Mouse (Mus musculus): ENCODE measurements at regions not wholly inside any gene's neighbourhood (a gene's known extent, or its start where the extent isn't known, plus 50 kb on each side); places are given as distances from the start of the nearest gene placed in this dataset.
A peak's percentile ranks its signal among the peaks of the same experiment; 100 is the strongest.

DNA sequence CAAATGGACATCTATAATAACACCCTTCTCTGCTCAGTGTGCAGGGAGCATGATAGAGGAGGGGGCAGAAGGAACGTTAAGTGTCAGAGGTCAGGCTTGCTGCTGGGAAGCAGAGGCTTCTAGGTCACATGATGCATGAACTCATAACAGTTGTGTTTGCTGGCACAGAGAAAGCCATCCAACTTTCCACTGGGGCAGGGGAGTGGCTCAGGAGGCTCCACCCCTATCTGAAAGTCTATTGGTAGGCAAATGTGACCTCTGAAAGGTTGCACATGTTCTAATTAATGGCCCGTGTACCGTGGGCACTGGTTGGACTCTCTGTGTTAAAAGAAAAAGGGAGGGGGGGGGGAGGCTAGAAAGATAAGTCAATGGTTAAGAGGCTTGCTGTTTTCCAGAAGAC, 224.6 kb downstream of the Slc16a7 start:
- 73% methylated on average over 3 of the region's 3 CpGs for WGBS
- no peak overlapping the region for H3K4me2 ChIP-seq (ENCODE audit: low read depth, low read length)
- H3K9me3 ChIP-seq (replicated peaks; ENCODE audit: control insufficient read depth, low read length): no peaks in the 10 kb centered on the region
- no peaks in the 10 kb centered on the region for H3K4me1 ChIP-seq (ENCODE audit: control insufficient read depth, insufficient read depth, low read length)
- no peak overlapping the region for H3K27ac ChIP-seq (ENCODE audit: low read length)
- H3K36me3 ChIP-seq (ENCODE audit: control insufficient read depth, insufficient read depth): no peaks in the 10 kb centered on the region
- H3K9ac ChIP-seq (ENCODE audit: low read length): no peak overlapping the region
- H3K4me3 ChIP-seq (ENCODE audit: low read length): no peak overlapping the region
- no peak for ATAC-seq (replicated peaks; ENCODE audit: extremely low read depth, insufficient read depth, low FRiP score)
- H3K27me3 ChIP-seq (ENCODE audit: control insufficient read depth, insufficient read depth, low read length): no peaks in the 10 kb centered on the region

DNA sequence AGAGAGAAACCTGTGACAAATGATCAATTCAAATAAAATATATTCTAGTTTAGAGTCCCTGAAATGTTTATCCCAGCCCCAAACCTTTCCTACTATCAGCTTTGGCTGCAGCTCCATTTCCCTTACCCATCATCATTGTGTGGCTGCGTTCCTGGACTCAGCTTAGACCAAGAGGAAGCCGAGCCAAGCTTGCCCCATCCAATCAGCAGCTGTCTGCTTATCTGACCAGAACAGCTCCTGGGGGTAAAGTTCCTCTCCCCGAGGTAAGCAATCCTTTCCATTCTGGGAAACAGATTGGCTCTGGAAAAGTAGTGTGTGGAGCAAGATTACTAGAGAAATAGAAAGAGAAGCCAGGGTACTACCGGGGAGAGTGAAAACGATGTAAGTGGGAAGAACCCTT, 228.2 kb downstream of the Slc16a7 start:
- 30% methylated on average over 5 of the region's 5 CpGs for WGBS
- peak overlapping the region; percentile 24 for H3K4me2 ChIP-seq (ENCODE audit: low read depth, low read length)
- ATAC-seq (replicated peaks; ENCODE audit: extremely low read depth, insufficient read depth, low FRiP score): peak; percentile 60

DNA sequence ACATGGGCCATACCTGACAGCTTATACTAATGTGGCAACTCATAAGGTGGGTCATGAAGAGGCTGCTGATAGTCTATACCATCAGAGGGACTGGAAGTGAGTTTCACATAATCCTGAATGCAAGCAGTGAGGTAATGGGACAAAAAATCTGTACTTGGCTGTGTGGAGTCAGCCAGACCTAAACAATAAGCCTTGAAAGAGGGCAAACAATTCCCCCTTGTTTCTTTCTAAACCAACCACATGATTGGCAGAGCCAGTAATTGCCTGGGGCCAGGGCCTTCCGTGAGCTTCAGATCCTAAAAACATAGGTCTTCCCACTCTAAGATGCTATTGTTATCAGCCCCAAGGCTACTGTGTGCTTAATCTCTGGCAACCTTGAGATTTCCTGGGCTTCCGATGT, 240.5 kb downstream of the Slc16a7 start:
- H3K4me1 ChIP-seq (ENCODE audit: control insufficient read depth, insufficient read depth, low read length): no peaks in the 10 kb centered on the region
- no peak for ATAC-seq (replicated peaks; ENCODE audit: extremely low read depth, insufficient read depth, low FRiP score)
- H3K4me3 ChIP-seq (ENCODE audit: low read length): no peak overlapping the region
- 59% methylated on average over 2 of the region's 2 CpGs for WGBS
- H3K9me3 ChIP-seq (replicated peaks; ENCODE audit: control insufficient read depth, low read length): no peaks in the 10 kb centered on the region
- no peaks in the 10 kb centered on the region for H3K27me3 ChIP-seq (ENCODE audit: control insufficient read depth, insufficient read depth, low read length)
- no peak overlapping the region for H3K4me2 ChIP-seq (ENCODE audit: low read depth, low read length)
- no peak overlapping the region for H3K27ac ChIP-seq (ENCODE audit: low read length)
- H3K9ac ChIP-seq (ENCODE audit: low read length): no peak overlapping the region
- H3K36me3 ChIP-seq (ENCODE audit: control insufficient read depth, insufficient read depth): no peaks in the 10 kb centered on the region

More for the DNA sequence above, 228.2 kb downstream of the Slc16a7 start:
- Histone ChIP-seq H3K9me3 (replicated peaks; ENCODE audit: control insufficient read depth, low read length) (no peaks in the 10 kb centered on the region), H3K36me3 (ENCODE audit: control insufficient read depth, insufficient read depth) (no peaks in the 10 kb centered on the region), H3K4me1 (ENCODE audit: control insufficient read depth, insufficient read depth, low read length) (no peaks in the 10 kb centered on the region), H3K27ac (ENCODE audit: low read length) (no peak overlapping the region), H3K9ac (ENCODE audit: low read length) (no peak overlapping the region), H3K27me3 (ENCODE audit: control insufficient read depth, insufficient read depth, low read length) (no peaks in the 10 kb centered on the region), H3K4me3 (ENCODE audit: low read length) (no peak overlapping the region)

DNA sequence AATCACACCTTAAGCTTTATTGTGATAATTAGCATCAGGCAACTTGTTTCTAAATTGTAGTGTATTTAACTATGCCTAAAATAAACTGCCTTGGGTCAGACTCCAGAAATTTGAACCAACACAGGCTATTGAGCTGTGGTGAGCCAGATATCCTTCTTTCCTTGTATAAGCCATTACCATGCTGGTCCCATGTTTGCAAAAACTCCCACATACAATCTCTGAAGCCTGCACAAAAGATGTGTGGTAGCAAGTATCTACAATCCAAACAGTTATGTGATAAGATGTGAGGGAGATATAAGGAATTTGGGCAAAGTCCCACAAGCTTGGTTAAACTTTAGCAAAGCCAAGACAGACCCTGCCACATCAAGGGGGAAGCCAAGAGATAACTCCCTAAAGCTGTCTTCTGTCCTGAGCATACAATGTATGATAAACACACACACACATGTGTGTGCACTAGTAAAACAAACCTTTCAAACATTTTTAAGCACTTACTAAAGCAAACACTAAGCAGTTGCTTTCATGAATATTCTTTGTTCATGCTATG, 242.0 kb downstream of the Slc16a7 start:
- no peak overlapping the region for H3K4me3 ChIP-seq (ENCODE audit: low read length)
- ATAC-seq (replicated peaks; ENCODE audit: extremely low read depth, insufficient read depth, low FRiP score): no peak
- no peaks in the 10 kb centered on the region for H3K36me3 ChIP-seq (ENCODE audit: control insufficient read depth, insufficient read depth)
- H3K4me1 ChIP-seq (ENCODE audit: control insufficient read depth, insufficient read depth, low read length): no peaks in the 10 kb centered on the region
- no peak overlapping the region for H3K27ac ChIP-seq (ENCODE audit: low read length)
- no peaks in the 10 kb centered on the region for H3K9me3 ChIP-seq (replicated peaks; ENCODE audit: control insufficient read depth, low read length)
- H3K4me2 ChIP-seq (ENCODE audit: low read depth, low read length): no peak overlapping the region
- H3K27me3 ChIP-seq (ENCODE audit: control insufficient read depth, insufficient read depth, low read length): no peaks in the 10 kb centered on the region
- H3K9ac ChIP-seq (ENCODE audit: low read length): no peak overlapping the region

DNA sequence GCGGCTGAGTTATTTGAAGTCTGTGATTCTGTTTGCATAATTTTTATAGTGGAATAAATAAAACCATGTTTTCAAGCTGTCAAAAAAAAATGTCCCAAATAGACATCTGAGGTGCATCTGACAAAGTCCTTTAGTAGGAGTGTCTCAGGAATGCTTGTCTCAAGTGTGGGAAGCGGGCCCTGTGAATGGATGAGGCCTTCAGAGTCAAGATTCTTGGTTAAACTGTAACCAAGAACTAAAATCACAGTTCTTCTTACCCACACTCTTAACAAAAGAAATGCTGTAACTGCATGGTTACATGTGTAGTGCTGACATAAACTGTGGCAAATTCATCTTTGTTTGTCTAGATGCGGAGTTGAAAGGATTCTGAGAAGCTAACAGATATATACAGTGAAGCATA, 242.9 kb downstream of the Slc16a7 start:
- WGBS: 79% methylated on average over 3 of the region's 3 CpGs
- H3K4me1 ChIP-seq (ENCODE audit: control insufficient read depth, insufficient read depth, low read length): no peaks in the 10 kb centered on the region
- no peak overlapping the region for H3K9ac ChIP-seq (ENCODE audit: low read length)
- H3K36me3 ChIP-seq (ENCODE audit: control insufficient read depth, insufficient read depth): no peaks in the 10 kb centered on the region
- H3K4me2 ChIP-seq (ENCODE audit: low read depth, low read length): no peak overlapping the region
- no peak overlapping the region for H3K27ac ChIP-seq (ENCODE audit: low read length)
- H3K27me3 ChIP-seq (ENCODE audit: control insufficient read depth, insufficient read depth, low read length): no peaks in the 10 kb centered on the region
- no peaks in the 10 kb centered on the region for H3K9me3 ChIP-seq (replicated peaks; ENCODE audit: control insufficient read depth, low read length)
- no peak for ATAC-seq (replicated peaks; ENCODE audit: extremely low read depth, insufficient read depth, low FRiP score)
- no peak overlapping the region for H3K4me3 ChIP-seq (ENCODE audit: low read length)

DNA sequence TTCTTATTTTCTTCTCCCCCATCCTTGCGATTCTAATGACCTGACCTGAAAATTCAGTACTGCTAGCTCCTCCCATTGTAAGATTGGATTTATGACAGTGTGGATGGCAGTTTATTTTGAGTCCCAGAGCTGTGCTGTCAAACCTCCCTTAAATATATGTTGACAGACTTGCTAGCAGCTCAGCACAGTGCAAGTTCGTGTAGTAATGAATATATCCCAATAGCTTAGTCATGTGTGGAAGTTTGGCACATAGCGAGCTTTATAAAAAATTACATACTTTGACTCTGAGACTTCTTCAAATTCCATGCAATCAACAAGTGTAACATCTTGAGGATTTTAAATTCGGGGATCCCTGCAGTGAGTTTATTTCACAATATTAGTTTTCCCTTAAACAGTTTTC, 243.5 kb downstream of the Slc16a7 start:
- no peak for ATAC-seq (replicated peaks; ENCODE audit: extremely low read depth, insufficient read depth, low FRiP score)
- WGBS: 73% methylated on average over 4 of the region's 4 CpGs
- H3K27ac ChIP-seq (ENCODE audit: low read length): no peak overlapping the region

DNA sequence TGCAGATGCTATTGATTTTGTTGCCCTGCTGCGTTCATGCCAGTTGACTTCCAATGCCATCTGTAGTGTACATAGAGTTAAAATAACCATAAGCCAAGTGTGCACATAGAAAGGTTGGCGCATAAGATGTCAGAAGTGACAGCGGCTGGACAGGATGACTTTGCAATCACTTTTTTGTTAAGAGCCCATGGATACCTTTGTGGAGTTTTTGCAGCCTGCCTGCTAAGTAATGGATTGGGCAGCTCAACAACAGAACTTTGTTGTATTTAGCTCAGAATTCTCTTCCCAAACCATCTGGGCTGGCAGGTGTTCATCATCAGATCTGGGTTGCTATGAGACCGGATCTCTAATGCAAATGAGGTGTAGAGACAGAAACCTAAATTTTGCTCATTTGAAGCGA, 267.5 kb downstream of the Slc16a7 start:
- no peaks in the 10 kb centered on the region for H3K27me3 ChIP-seq (ENCODE audit: control insufficient read depth, insufficient read depth, low read length)
- no peak overlapping the region for H3K4me2 ChIP-seq (ENCODE audit: low read depth, low read length)
- H3K4me3 ChIP-seq (ENCODE audit: low read length): no peak overlapping the region
- no peaks in the 10 kb centered on the region for H3K4me1 ChIP-seq (ENCODE audit: control insufficient read depth, insufficient read depth, low read length)
- H3K27ac ChIP-seq (ENCODE audit: low read length): no peak overlapping the region
- no peaks in the 10 kb centered on the region for H3K36me3 ChIP-seq (ENCODE audit: control insufficient read depth, insufficient read depth)
- 87% methylated on average over 5 of the region's 5 CpGs for WGBS
- ATAC-seq (replicated peaks; ENCODE audit: extremely low read depth, insufficient read depth, low FRiP score): no peak
- H3K9me3 ChIP-seq (replicated peaks; ENCODE audit: control insufficient read depth, low read length): no peaks in the 10 kb centered on the region
- no peak overlapping the region for H3K9ac ChIP-seq (ENCODE audit: low read length)

More for the DNA sequence above, 243.5 kb downstream of the Slc16a7 start:
- H3K4me1 ChIP-seq (ENCODE audit: control insufficient read depth, insufficient read depth, low read length): no peaks in the 10 kb centered on the region
- no peaks in the 10 kb centered on the region for H3K9me3 ChIP-seq (replicated peaks; ENCODE audit: control insufficient read depth, low read length)
- H3K27me3 ChIP-seq (ENCODE audit: control insufficient read depth, insufficient read depth, low read length): no peaks in the 10 kb centered on the region
- H3K4me2 ChIP-seq (ENCODE audit: low read depth, low read length): no peak overlapping the region
- no peaks in the 10 kb centered on the region for H3K36me3 ChIP-seq (ENCODE audit: control insufficient read depth, insufficient read depth)
- H3K4me3 ChIP-seq (ENCODE audit: low read length): no peak overlapping the region
- no peak overlapping the region for H3K9ac ChIP-seq (ENCODE audit: low read length)

DNA sequence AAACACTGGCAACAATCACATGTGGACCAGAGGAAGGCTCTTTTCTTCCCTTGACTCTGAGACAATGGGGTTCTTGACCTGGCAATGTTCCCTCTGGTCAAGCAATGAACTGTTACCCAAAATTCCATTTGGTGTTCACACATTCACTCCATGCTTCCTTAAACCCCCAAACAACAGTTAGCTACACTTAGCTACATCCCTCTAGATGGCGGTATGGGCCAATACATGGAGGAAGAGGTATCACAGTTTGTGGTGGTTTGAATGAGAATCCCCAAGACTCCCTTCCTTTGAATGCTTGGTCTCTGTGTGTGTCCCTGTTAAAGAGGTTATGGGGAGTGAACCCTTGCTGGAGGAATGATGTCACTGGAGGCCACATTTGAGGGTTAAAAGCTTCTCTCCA, 274.9 kb downstream of the Slc16a7 start:
- no peaks in the 10 kb centered on the region for H3K36me3 ChIP-seq (ENCODE audit: control insufficient read depth, insufficient read depth)
- H3K4me1 ChIP-seq (ENCODE audit: control insufficient read depth, insufficient read depth, low read length): no peaks in the 10 kb centered on the region
- H3K27ac ChIP-seq (ENCODE audit: low read length): no peak overlapping the region
- H3K4me3 ChIP-seq (ENCODE audit: low read length): no peak overlapping the region
- ATAC-seq (replicated peaks; ENCODE audit: extremely low read depth, insufficient read depth, low FRiP score): no peak
- H3K9ac ChIP-seq (ENCODE audit: low read length): no peak overlapping the region
- H3K9me3 ChIP-seq (replicated peaks; ENCODE audit: control insufficient read depth, low read length): peaks cover 3% of the 10 kb centered on the region; the same call in 1 of the 2 replicates
- WGBS: 8% methylated on average over 1 of the region's 1 CpGs
- no peaks in the 10 kb centered on the region for H3K27me3 ChIP-seq (ENCODE audit: control insufficient read depth, insufficient read depth, low read length)
- no peak overlapping the region for H3K4me2 ChIP-seq (ENCODE audit: low read depth, low read length)

DNA sequence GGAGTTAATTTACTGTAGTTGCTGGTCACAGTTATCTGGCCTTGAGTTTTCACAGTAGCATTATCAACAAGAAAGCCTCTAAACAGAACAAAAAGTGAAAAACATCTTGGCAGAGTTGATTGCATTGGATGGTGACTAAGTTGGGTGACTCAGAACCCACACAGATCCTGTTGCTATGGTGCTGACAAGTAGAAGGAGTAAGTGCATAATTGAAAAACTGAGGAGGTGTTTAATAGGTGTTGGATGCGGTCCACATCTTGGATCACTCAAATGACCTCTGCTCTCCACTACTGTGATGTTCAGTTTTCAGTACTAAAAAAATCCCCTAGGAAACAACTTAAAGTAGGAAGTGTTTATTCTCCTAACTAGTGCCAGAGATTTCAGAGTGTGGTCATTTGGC, 280.3 kb downstream of the Slc16a7 start:
- peaks cover 3% of the 10 kb centered on the region; the same call in 1 of the 2 replicates for H3K9me3 ChIP-seq (replicated peaks; ENCODE audit: control insufficient read depth, low read length)
- H3K36me3 ChIP-seq (ENCODE audit: control insufficient read depth, insufficient read depth): no peaks in the 10 kb centered on the region
- no peaks in the 10 kb centered on the region for H3K27me3 ChIP-seq (ENCODE audit: control insufficient read depth, insufficient read depth, low read length)
- no peak overlapping the region for H3K27ac ChIP-seq (ENCODE audit: low read length)
- H3K4me3 ChIP-seq (ENCODE audit: low read length): no peak overlapping the region
- no peak; the same call in 1 of the 2 replicates for ATAC-seq (replicated peaks; ENCODE audit: extremely low read depth, insufficient read depth, low FRiP score)
- H3K9ac ChIP-seq (ENCODE audit: low read length): no peak overlapping the region
- H3K4me2 ChIP-seq (ENCODE audit: low read depth, low read length): no peak overlapping the region
- WGBS: 58% methylated on average over 1 of the region's 1 CpGs
- no peaks in the 10 kb centered on the region for H3K4me1 ChIP-seq (ENCODE audit: control insufficient read depth, insufficient read depth, low read length)

All from heart, embryonic 16.5 days (tissue).